Mouse (Mus musculus) ES-E14 (cell line): ENCODE measurements around the gene Utp3.

ENCODE experiments used
- HCFC1 ChIP-seq: IDR thresholded peaks from 2 replicates; pipeline ENCODE4 v1.6.1; 2012; ENCODE audit warnings: low read length, inconsistent platforms, borderline replicate concordance; ENCODE audit not compliant: insufficient read depth
- MAFK ChIP-seq: IDR thresholded peaks from 2 replicates; pipeline ENCODE4 v1.6.1; 2014; ENCODE audit warnings: mild to moderate bottlenecking, low read depth, low read length, inconsistent platforms; ENCODE audit not compliant: insufficient read depth
- ZC3H11A ChIP-seq: IDR thresholded peaks from 2 replicates; pipeline ENCODE4 v1.6.1; 2012; ENCODE audit warnings: low read depth, mild to moderate bottlenecking, inconsistent platforms, low read length, borderline replicate concordance
- ZNF384 ChIP-seq: IDR thresholded peaks from 2 replicates; pipeline ENCODE4 v1.6.1; 2012; ENCODE audit warnings: low read depth, low read length, inconsistent platforms

DNA sequence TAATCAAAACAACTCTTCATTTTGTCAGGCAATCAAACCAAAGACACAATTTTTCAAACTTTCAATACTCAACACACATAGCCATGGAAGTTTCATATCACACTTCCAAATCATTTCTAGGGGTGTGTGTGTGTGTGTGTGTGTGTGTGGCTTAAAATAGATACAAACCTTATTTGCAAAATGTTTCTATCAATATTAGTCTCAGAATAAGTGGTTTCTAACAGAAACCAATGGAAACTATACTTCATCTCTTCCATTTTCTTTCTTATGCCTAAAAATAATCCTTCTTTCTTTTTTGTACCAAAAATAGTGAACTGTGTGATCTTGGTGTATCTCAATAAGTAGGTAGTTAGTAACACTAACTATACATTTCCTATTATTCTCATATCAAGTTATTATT, 13.4 kb upstream of the Utp3 start:
- TF ChIP-seq ZC3H11A (no peak), ZNF384 (no peak), HCFC1 (no peak), MAFK (no peak)
